Mouse (Mus musculus) neural tube, embryonic 14.5 days (tissue): Measurements from ENCODE around the gene Tfr2. TPM values are rescaled to one million over a fixed set of nuclear protein-coding genes. Genes with fewer than 3 reads are reported as not detected.

ENCODE experiments used
- ATAC-seq: fragments of 200-750 bp; cut with Nextera tagmentation; 2 replicates; pipeline ENCODE4 v1.8.0; 2017; ENCODE audit warnings: low read depth, mild to moderate bottlenecking, moderate TSS enrichment, moderate library complexity
- H3K27ac ChIP-seq: fragments of 300-500 bp; sonication (generic); 2 replicates; pipeline ENCODE4 v1.5.1; 2014; ENCODE audit warnings: low read depth, mild to moderate bottlenecking, control low read depth, low read length, moderate library complexity, mixed read lengths
- H3K27me3 ChIP-seq: fragments of 300-500 bp; sonication (generic); 2 replicates; pipeline ENCODE4 v1.6.1; 2014; ENCODE audit warnings: low read length; ENCODE audit not compliant: control insufficient read depth, insufficient read depth
- H3K36me3 ChIP-seq: fragments of 300-500 bp; sonication (generic); 2 replicates; pipeline ENCODE4 v1.6.1; 2014; ENCODE audit warnings: low read length, mixed read lengths; ENCODE audit not compliant: control insufficient read depth, insufficient read depth
- H3K4me1 ChIP-seq: fragments of 300-500 bp; sonication (generic); 2 replicates; pipeline ENCODE4 v1.6.1; 2014; ENCODE audit warnings: low read length; ENCODE audit not compliant: control insufficient read depth, insufficient read depth
- H3K4me2 ChIP-seq: fragments of 300-500 bp; sonication (generic); 2 replicates; pipeline ENCODE4 v1.6.1; 2014; ENCODE audit warnings: mild to moderate bottlenecking, low read depth, low read length, control low read depth
- H3K4me3 ChIP-seq: fragments of 300-500 bp; sonication (generic); 2 replicates; pipeline ENCODE4 v1.5.1; 2014; ENCODE audit warnings: low read depth, low read length, control low read depth, mixed read lengths
- H3K9ac ChIP-seq: fragments of 300-500 bp; sonication (generic); replicated peaks from 2 replicates; pipeline ENCODE4 v1.6.1; 2014; ENCODE audit warnings: low read depth, mild to moderate bottlenecking, control low read depth, low read length, mixed read lengths
- H3K9me3 ChIP-seq: fragments of 300-500 bp; sonication (generic); 2 replicates; pipeline ENCODE4 v1.6.1; 2016; ENCODE audit warnings: low read length; ENCODE audit not compliant: control insufficient read depth
- WGBS: fragments of 180-500 bp; shearing (Covaris S2); extraction: QIAGEN DNeasy Blood & Tissue Kit; methylation state at CpG from one replicate; pipeline ENCODE4 v1.1.7; 2014; 5-methylcytosine and 5-hydroxymethylcytosine counted together
- polyA plus RNA-seq: library from polyadenylated mRNA; unstranded; fragments of >200 nt; fragmentation: Nextera tagmentation; extraction: Ambion mirVana; gene quantifications from 2 replicates; pipeline ENCODE4 v1.2.1, GENCODE M21; 2014

Tfr2 gene
- polyA plus RNA-seq, 1 experiment from 2014 or later, result 5.8 TPM

GRCm38 (mm10) chr5:137549840-137550239, 19.8 kb upstream of the Tfr2 start:
- Histone ChIP-seq H3K9me3 (no peaks in the 10 kb centered on the region), H3K27ac (no peak overlapping the region), H3K9ac (no peak overlapping the region), H3K4me3 (no peak overlapping the region), H3K4me2 (no peak overlapping the region), H3K36me3 (no peaks in the 10 kb centered on the region), H3K4me1 (peaks cover 9% of the 10 kb centered on the region; the same call in 1 of the 2 replicates), H3K27me3 (no peaks in the 10 kb centered on the region)
- 79% methylated on average over 2 of the region's 2 CpGs for WGBS
- ATAC-seq, result no peak

GRCm38 (mm10) chr5:137551119-137551518, 18.5 kb upstream of the Tfr2 start:
- H3K27me3 ChIP-seq, result no peaks in the 10 kb centered on the region
- ATAC-seq, result no peak
- no peak overlapping the region for H3K4me2 ChIP-seq
- H3K4me1 ChIP-seq, result peaks cover 10% of the 10 kb centered on the region; the same call in 1 of the 2 replicates
- H3K36me3 ChIP-seq, result no peaks in the 10 kb centered on the region
- no peak overlapping the region for H3K4me3 ChIP-seq
- 80% methylated on average over 5 of the region's 5 CpGs for WGBS
- H3K9me3 ChIP-seq, result no peaks in the 10 kb centered on the region
- no peak overlapping the region for H3K27ac ChIP-seq
- no peak overlapping the region for H3K9ac ChIP-seq

- Histone ChIP-seq H3K4me2 (peak overlapping the region; percentile 50), H3K4me3 (peak overlapping the region; percentile 43), H3K9ac (peak overlapping the region; percentile 56), H3K27me3 (no peaks in the 10 kb centered on the region), H3K4me1 (peaks cover 10% of the 10 kb centered on the region; the same call in 1 of the 2 replicates), H3K36me3 (no peaks in the 10 kb centered on the region), H3K27ac (peak overlapping the region; percentile 76), H3K9me3 (no peaks in the 10 kb centered on the region)
- WGBS, result 23% methylated on average over 6 of the region's 6 CpGs
- ATAC-seq, result peak; percentile 19; the same call in 1 of the 2 replicates
These were observed 16.6 kb upstream of the Tfr2 start for GRCm38 (mm10) chr5:137553000-137553399.

- no peaks in the 10 kb centered on the region for H3K27me3 ChIP-seq
These were observed 16.2 kb upstream of the Tfr2 start, which contains the start of gene Actl6b for GRCm38 (mm10) chr5:137553411-137553837. Gene Actl6b, plus strand, starts transcription at chr5:137553517.

GRCm38 (mm10) chr5:137553898-137554297, 15.7 kb upstream of the Tfr2 start:
- peak overlapping the region; percentile 50 for H3K4me2 ChIP-seq
- no peaks in the 10 kb centered on the region for H3K9me3 ChIP-seq
- WGBS, result 41% methylated on average over 11 of the region's 11 CpGs
- H3K9ac ChIP-seq, result peak overlapping the region; percentile 56
- H3K4me3 ChIP-seq, result peak overlapping the region; percentile 43
- H3K4me1 ChIP-seq, result peaks cover 10% of the 10 kb centered on the region; the same call in 1 of the 2 replicates
- ATAC-seq, result peak; percentile 56; the same call in 1 of the 2 replicates
- no peaks in the 10 kb centered on the region for H3K27me3 ChIP-seq
- H3K27ac ChIP-seq, result no peak overlapping the region; the same call in 1 of the 2 replicates
- no peaks in the 10 kb centered on the region for H3K36me3 ChIP-seq

More at GRCm38 (mm10) chr5:137553411-137553837, 16.2 kb upstream of the Tfr2 start, which contains the start of gene Actl6b:
- peak within 1 kb of the TSS; percentile 50 for H3K4me2 ChIP-seq
- no peaks in the 10 kb centered on the region for H3K9me3 ChIP-seq
- WGBS, result 1% methylated on average over 33 of the region's 37 CpGs
- no peaks in the 10 kb centered on the region for H3K36me3 ChIP-seq
- H3K27ac ChIP-seq, result peak within 1 kb of the TSS; percentile 76
- H3K9ac ChIP-seq, result peak within 1 kb of the TSS; percentile 56
- peak within 1 kb of the TSS; percentile 43 for H3K4me3 ChIP-seq
- peaks cover 10% of the 10 kb centered on the region; the same call in 1 of the 2 replicates for H3K4me1 ChIP-seq
- peak; percentile 96 for ATAC-seq

GRCm38 (mm10) chr5:137561556-137561955, 8.1 kb upstream of the Tfr2 start:
- H3K9ac ChIP-seq, result no peak overlapping the region
- no peaks in the 10 kb centered on the region for H3K4me1 ChIP-seq
- H3K36me3 ChIP-seq, result no peaks in the 10 kb centered on the region
- H3K27ac ChIP-seq, result no peak overlapping the region
- 57% methylated on average over 6 of the region's 6 CpGs for WGBS
- H3K9me3 ChIP-seq, result no peaks in the 10 kb centered on the region
- H3K27me3 ChIP-seq, result no peaks in the 10 kb centered on the region
- no peak overlapping the region for H3K4me3 ChIP-seq
- no peak overlapping the region for H3K4me2 ChIP-seq
- ATAC-seq, result no peak

- Histone ChIP-seq H3K4me3 (no peak overlapping the region), H3K9me3 (no peaks in the 10 kb centered on the region), H3K36me3 (peaks cover 4% of the 10 kb centered on the region; the same call in 1 of the 2 replicates), H3K27ac (no peak overlapping the region), H3K27me3 (no peaks in the 10 kb centered on the region), H3K9ac (no peak overlapping the region), H3K4me1 (no peaks in the 10 kb centered on the region), H3K4me2 (no peak overlapping the region)
- WGBS, result 77% methylated on average over 10 of the region's 10 CpGs
- ATAC-seq, result no peak
These were observed 6.7 kb upstream of the Tfr2 start for GRCm38 (mm10) chr5:137562965-137563364.

GRCm38 (mm10) chr5:137565744-137566143, 3.9 kb upstream of the Tfr2 start:
- no peak for ATAC-seq
- 79% methylated on average over 6 of the region's 6 CpGs for WGBS
- no peaks in the 10 kb centered on the region for H3K4me1 ChIP-seq

GRCm38 (mm10) chr5:137566416-137566815, 3.2 kb upstream of the Tfr2 start:
- Histone ChIP-seq H3K9me3 (no peaks in the 10 kb centered on the region), H3K4me3 (no peak overlapping the region), H3K27ac (no peak overlapping the region), H3K27me3 (no peaks in the 10 kb centered on the region), H3K4me1 (no peaks in the 10 kb centered on the region), H3K4me2 (no peak overlapping the region), H3K9ac (no peak overlapping the region), H3K36me3 (peaks cover 4% of the 10 kb centered on the region; the same call in 1 of the 2 replicates)
- WGBS, result 92% methylated on average over 5 of the region's 5 CpGs
- ATAC-seq, result no peak

More at GRCm38 (mm10) chr5:137565744-137566143, 3.9 kb upstream of the Tfr2 start:
- Histone ChIP-seq H3K36me3 (peaks cover 4% of the 10 kb centered on the region; the same call in 1 of the 2 replicates), H3K27me3 (no peaks in the 10 kb centered on the region), H3K4me3 (no peak overlapping the region), H3K27ac (no peak overlapping the region), H3K9ac (no peak overlapping the region), H3K4me2 (no peak overlapping the region), H3K9me3 (no peaks in the 10 kb centered on the region)
